Mouse (Mus musculus) limb, embryonic 13.5 days (tissue): ENCODE measurements around the gene Klk4. TPM values are rescaled to one million over a fixed set of nuclear protein-coding genes. Genes with fewer than 3 reads are reported as not detected.

Source experiments
- ATAC-seq: fragments of 200-750 bp; cut with Nextera tagmentation; 2 replicates; pipeline ENCODE4 v1.8.0; 2017; ENCODE audit warnings: low read depth, moderate number of reproducible peaks, moderate TSS enrichment; ENCODE audit not compliant: low FRiP score
- H3K27ac ChIP-seq: fragments of 300-500 bp; sonication (generic); 2 replicates; pipeline ENCODE4 v1.5.1; 2015; ENCODE audit warnings: inconsistent platforms, mild to moderate bottlenecking, moderate library complexity
- H3K27me3 ChIP-seq: fragments of 300-500 bp; sonication (generic); 2 replicates; pipeline ENCODE4 v1.6.1; 2015; ENCODE audit warnings: mild to moderate bottlenecking, inconsistent platforms
- H3K36me3 ChIP-seq: fragments of 300-500 bp; sonication (generic); 2 replicates; pipeline ENCODE4 v1.6.1; 2015; ENCODE audit warnings: inconsistent platforms, mild to moderate bottlenecking, moderate library complexity
- H3K4me1 ChIP-seq: fragments of 300-500 bp; sonication (generic); 2 replicates; pipeline ENCODE4 v1.6.1; 2015; ENCODE audit warnings: inconsistent platforms
- H3K4me2 ChIP-seq: fragments of 300-500 bp; sonication (generic); replicated peaks from 2 replicates; pipeline ENCODE4 v1.6.1; 2015; ENCODE audit warnings: inconsistent platforms, mild to moderate bottlenecking, moderate library complexity
- H3K4me3 ChIP-seq: fragments of 300-500 bp; sonication (generic); 2 replicates; pipeline ENCODE4 v1.5.1; 2015; ENCODE audit warnings: moderate library complexity, mild to moderate bottlenecking, inconsistent platforms
- H3K9ac ChIP-seq: fragments of 300-500 bp; sonication (generic); 2 replicates; pipeline ENCODE4 v1.6.1; 2015; ENCODE audit warnings: mild to moderate bottlenecking, inconsistent platforms
- H3K9me3 ChIP-seq: fragments of 300-500 bp; sonication (generic); 2 replicates; pipeline ENCODE4 v1.6.1; 2016; ENCODE audit warnings: inconsistent platforms
- WGBS: fragments of 180-500 bp; shearing (Covaris S2); methylation state at CpG from one replicate; pipeline ENCODE4 v1.1.7; 2015; 5-methylcytosine and 5-hydroxymethylcytosine counted together
- polyA plus RNA-seq: library from polyadenylated mRNA; unstranded; fragments of >200 nt; fragmentation: Nextera tagmentation; extraction: Ambion mirVana; gene quantifications from 2 replicates; pipeline ENCODE4 v1.2.1, GENCODE M21; 2015

The Klk4 gene
- polyA plus RNA-seq, 1 experiment from 2014 or later = 0.27 TPM

DNA sequence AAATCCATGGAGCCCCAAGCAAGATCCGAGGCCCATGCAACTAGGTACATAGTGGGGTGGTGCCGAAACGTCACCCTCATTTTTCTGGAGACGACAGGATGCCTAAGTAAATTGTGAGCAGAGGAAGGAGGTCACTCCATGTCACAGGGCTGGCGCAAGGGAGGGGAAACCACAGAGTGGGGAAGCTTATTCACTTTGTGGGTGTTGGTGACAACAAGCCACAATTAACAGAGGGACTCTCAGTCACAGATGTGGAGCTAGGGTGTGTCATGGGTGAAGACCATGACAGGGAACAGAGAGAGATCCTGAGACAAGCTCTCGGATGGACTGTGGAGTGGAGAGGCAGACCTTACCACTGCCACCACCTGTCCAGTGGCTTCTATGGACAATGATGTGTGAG lies 40.1 kb downstream of the Klk4 start:
- Histone ChIP-seq H3K9ac (no peak overlapping the region), H3K36me3 (no peaks in the 10 kb centered on the region), H3K4me3 (no peak overlapping the region), H3K9me3 (no peaks in the 10 kb centered on the region), H3K4me1 (no peaks in the 10 kb centered on the region), H3K27ac (no peak overlapping the region), H3K4me2 (no peak overlapping the region), H3K27me3 (no peaks in the 10 kb centered on the region)
- ATAC-seq = no peak
- 81% methylated on average over 6 of the region's 6 CpGs for WGBS

DNA sequence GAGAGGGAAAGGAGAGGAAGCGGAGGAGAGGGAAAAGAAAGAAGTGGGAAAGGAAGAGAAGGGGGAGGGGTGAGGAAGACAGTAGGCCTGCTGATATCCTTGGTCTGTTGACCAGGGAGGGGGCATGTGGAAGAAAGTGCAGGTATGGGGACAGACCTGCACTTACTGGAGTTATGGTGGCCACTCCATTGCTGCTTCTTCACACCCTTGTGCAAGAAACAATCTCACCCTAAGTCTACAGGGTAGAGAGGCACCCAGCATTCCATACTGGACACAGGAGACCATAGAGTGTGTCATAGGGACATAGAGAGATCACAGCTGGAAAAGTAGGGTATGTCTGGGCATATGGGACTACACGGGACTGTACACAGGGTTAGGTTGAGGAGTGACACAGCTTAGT lies 41.0 kb downstream of the Klk4 start:
- Histone ChIP-seq H3K36me3 (no peaks in the 10 kb centered on the region), H3K27ac (no peak overlapping the region), H3K4me3 (no peak overlapping the region), H3K27me3 (no peaks in the 10 kb centered on the region), H3K9ac (no peak overlapping the region), H3K4me1 (no peaks in the 10 kb centered on the region), H3K9me3 (no peaks in the 10 kb centered on the region), H3K4me2 (no peak overlapping the region)
- WGBS = 90% methylated on average over 2 of the region's 2 CpGs
- no peak for ATAC-seq

DNA sequence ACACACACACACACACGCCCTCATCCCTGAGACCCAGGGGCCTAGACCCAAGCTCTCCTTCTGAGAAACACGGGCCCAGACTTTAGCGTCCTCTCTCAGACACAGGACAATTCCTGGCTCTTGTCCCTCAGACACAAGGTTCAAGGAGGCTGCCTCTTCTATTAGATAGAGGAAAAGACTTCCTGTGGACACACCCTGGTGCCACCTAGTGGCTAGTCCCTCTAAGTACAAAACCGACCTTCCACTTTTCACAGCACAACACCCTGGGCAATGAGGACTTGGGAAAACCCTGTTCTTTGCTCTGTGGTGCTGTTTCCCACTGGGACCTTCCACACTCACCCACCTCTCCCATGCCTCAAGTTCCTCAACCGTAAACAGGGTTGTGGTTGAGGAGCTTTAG lies 45.0 kb downstream of the Klk4 start:
- no peak for ATAC-seq
- Histone ChIP-seq H3K27me3 (no peaks in the 10 kb centered on the region), H3K9me3 (no peaks in the 10 kb centered on the region), H3K4me2 (no peak overlapping the region), H3K4me1 (no peaks in the 10 kb centered on the region), H3K4me3 (no peak overlapping the region), H3K9ac (no peak overlapping the region), H3K27ac (no peak overlapping the region), H3K36me3 (no peaks in the 10 kb centered on the region)
- WGBS = 72% methylated on average over 5 of the region's 5 CpGs

DNA sequence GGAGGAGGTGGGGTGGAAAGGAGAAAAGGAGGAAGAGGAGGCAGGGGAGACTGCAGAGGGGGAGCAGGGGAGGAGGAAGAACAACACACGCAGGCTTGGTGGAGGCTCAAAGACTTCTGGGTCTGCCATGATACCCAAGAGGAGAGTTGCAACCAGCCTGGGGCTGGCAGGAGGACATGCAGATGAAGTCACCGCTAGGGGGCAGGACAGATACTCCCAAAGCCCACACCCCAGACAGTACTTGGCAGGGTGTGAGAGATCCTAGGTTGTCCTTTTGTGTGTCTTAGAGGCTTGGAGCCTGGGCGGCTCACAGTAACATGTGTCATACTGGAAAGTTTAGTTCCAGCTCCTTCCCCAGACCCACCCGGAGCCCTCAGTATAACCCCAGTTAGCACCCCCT lies 47.6 kb downstream of the Klk4 start:
- no peak overlapping the region for H3K4me2 ChIP-seq
- 40% methylated on average over 4 of the region's 4 CpGs for WGBS
- H3K27me3 ChIP-seq = no peaks in the 10 kb centered on the region
- no peaks in the 10 kb centered on the region for H3K36me3 ChIP-seq
- H3K27ac ChIP-seq = no peak overlapping the region
- no peak overlapping the region for H3K4me3 ChIP-seq
- H3K4me1 ChIP-seq = no peaks in the 10 kb centered on the region; the same call in 1 of the 2 replicates
- H3K9ac ChIP-seq = no peak overlapping the region
- no peak for ATAC-seq
- H3K9me3 ChIP-seq = no peaks in the 10 kb centered on the region

DNA sequence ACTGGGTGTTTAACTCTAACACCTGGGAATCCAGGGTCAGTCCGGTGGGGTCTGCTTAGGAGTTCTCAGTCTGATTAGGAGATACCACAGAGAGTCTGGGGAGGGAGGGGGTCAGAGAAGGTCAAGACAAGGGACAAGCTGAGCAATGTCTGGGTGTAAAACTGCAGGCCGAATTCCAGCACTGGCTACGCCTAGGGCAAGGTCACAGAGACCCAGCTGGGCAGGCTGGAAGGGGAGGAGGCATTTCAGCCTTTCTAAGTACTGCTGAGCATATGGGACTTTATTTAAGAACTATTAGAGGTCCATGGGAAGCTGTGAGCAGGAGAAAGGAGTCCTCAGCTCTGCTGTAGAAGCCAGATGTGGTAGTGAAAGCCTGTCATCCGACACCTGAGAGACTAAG lies 51.4 kb downstream of the Klk4 start:
- no peak overlapping the region for H3K4me3 ChIP-seq
- ATAC-seq = no peak
- no peaks in the 10 kb centered on the region for H3K27me3 ChIP-seq
- H3K9ac ChIP-seq = no peak overlapping the region
- H3K27ac ChIP-seq = no peak overlapping the region
- WGBS = 46% methylated on average over 4 of the region's 4 CpGs
- no peaks in the 10 kb centered on the region for H3K9me3 ChIP-seq
- no peak overlapping the region for H3K4me2 ChIP-seq
- no peaks in the 10 kb centered on the region for H3K36me3 ChIP-seq
- no peaks in the 10 kb centered on the region; the same call in 1 of the 2 replicates for H3K4me1 ChIP-seq

DNA sequence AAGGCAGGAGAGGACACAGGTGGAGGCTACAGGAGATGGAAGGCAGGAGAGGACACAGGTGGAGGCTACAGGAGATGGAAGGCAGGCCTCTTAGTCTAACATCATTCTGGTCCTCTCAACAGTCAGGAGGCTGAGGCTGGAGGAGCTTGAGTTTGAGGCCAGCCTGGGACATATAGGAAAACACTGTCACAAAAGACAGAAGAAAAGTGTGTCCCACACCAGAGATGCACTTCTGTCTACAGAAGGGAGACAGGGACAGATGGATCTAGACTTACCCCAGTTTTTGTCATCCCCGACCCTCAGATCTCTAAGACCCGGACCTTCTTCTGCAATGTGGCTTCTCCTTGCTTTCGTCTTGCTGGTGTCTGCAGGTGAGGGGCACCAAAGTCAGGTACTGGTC lies 52.5 kb downstream of the Klk4 start, which contains the start of gene Klk15:
Gene Klk15 (plus strand): TSS at position 301 of the 400 bp plus-strand sequence.
- no peak within 1 kb of the TSS for H3K27ac ChIP-seq
- H3K9me3 ChIP-seq = no peaks in the 10 kb centered on the region
- no peaks in the 10 kb centered on the region for H3K36me3 ChIP-seq
- no peaks in the 10 kb centered on the region; the same call in 1 of the 2 replicates for H3K4me1 ChIP-seq
- H3K9ac ChIP-seq = no peak within 1 kb of the TSS
- H3K4me3 ChIP-seq = no peak within 1 kb of the TSS
- 86% methylated on average over 3 of the region's 3 CpGs for WGBS
- ATAC-seq = no peak
- H3K27me3 ChIP-seq = no peaks in the 10 kb centered on the region
- H3K4me2 ChIP-seq = no peak within 1 kb of the TSS

DNA sequence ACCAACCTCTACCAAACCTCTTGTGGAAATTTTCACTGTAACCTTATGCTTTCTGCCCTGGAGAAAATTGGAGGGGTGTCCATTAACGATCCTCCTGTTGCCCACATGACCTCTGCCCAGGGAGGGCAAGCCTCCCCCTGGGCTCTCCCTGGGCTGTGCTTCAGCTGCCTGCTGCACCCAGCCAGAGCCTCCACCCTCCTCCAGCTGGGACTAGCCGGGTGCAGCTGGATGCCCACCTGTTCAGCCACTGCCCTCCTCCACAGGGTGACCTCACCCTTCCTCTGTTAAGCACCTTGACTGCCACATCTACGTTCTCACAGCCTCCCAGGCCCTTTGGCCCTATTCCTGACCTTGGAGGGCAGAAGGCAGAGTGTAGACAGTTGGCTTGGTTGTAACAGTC lies 53.8 kb downstream of the Klk4 start:
- no peaks in the 10 kb centered on the region for H3K27me3 ChIP-seq
- H3K4me2 ChIP-seq = no peak overlapping the region
- no peak overlapping the region for H3K4me3 ChIP-seq
- no peaks in the 10 kb centered on the region; the same call in 1 of the 2 replicates for H3K4me1 ChIP-seq
- H3K27ac ChIP-seq = no peak overlapping the region
- no peak for ATAC-seq
- no peak overlapping the region for H3K9ac ChIP-seq
- H3K9me3 ChIP-seq = no peaks in the 10 kb centered on the region
- 32% methylated on average over 3 of the region's 3 CpGs for WGBS
- H3K36me3 ChIP-seq = no peaks in the 10 kb centered on the region

Other genes with a start within 250 kb of the Klk4 start
- gene Ceacam18, start 246.5 kb upstream of the Klk4 start, polyA plus RNA-seq = not detected in 2 replicates
- 0.62 and 0.70 TPM in 2 replicates for gene Siglece, start 221.0 kb upstream of the Klk4 start, polyA plus RNA-seq
- gene Ctu1, start 209.1 kb upstream of the Klk4 start, polyA plus RNA-seq = 15.0 and 15.2 TPM in 2 replicates
- not detected in 2 replicates for gene Klk14, start 190.7 kb upstream of the Klk4 start, polyA plus RNA-seq
- 0.37 and 0.79 TPM in 2 replicates for gene Klk13, start 168.6 kb upstream of the Klk4 start, polyA plus RNA-seq
- not detected in 2 replicates for gene Klk12, start 112.3 kb upstream of the Klk4 start, polyA plus RNA-seq
- 0.27 and 0.70 TPM in 2 replicates for gene Klk11, start 106.6 kb upstream of the Klk4 start, polyA plus RNA-seq
- 2.0 and 2.1 TPM in 2 replicates for gene Klk10, start 100.1 kb upstream of the Klk4 start, polyA plus RNA-seq
- gene Klk9, start 89.3 kb upstream of the Klk4 start, polyA plus RNA-seq = 0.38 and 0.55 TPM in 2 replicates
- 16.8 and 19.0 TPM in 2 replicates for gene Klk8, start 83.6 kb upstream of the Klk4 start, polyA plus RNA-seq
- gene Klk7, start 69.9 kb upstream of the Klk4 start, polyA plus RNA-seq = not detected in 2 replicates
- not detected in 2 replicates for gene Klk6, start 56.7 kb upstream of the Klk4 start, polyA plus RNA-seq
- gene Klk5, start 39.2 kb upstream of the Klk4 start, polyA plus RNA-seq = 0.26 and 0.27 TPM in 2 replicates
- not detected in 2 replicates for gene Klk15, start 52.6 kb downstream of the Klk4 start, polyA plus RNA-seq
- gene Klk1b8, start 69.5 kb downstream of the Klk4 start, polyA plus RNA-seq = not detected in 2 replicates
- not detected in 2 replicates for gene Klk1b1, start 85.6 kb downstream of the Klk4 start, polyA plus RNA-seq
- gene Klk1b9, start 94.9 kb downstream of the Klk4 start, polyA plus RNA-seq = not detected in 2 replicates
- gene Klk1b11, start 114.7 kb downstream of the Klk4 start, polyA plus RNA-seq = not detected in 2 replicates
- gene Klk1b26, start 131.0 kb downstream of the Klk4 start, polyA plus RNA-seq = not detected in 2 replicates
- not detected in 2 replicates for gene Klk1b27, start 171.1 kb downstream of the Klk4 start, polyA plus RNA-seq
- gene Klk1b21, start 221.2 kb downstream of the Klk4 start, polyA plus RNA-seq = not detected in 2 replicates
- not detected in 2 replicates for gene Klk1b22, start 231.5 kb downstream of the Klk4 start, polyA plus RNA-seq